Mouse (Mus musculus): ENCODE measurements at regions not wholly inside any gene's neighbourhood (a gene's known extent, or its start where the extent isn't known, plus 50 kb on each side); places are given as distances from the start of the nearest gene placed in this dataset.

DNA sequence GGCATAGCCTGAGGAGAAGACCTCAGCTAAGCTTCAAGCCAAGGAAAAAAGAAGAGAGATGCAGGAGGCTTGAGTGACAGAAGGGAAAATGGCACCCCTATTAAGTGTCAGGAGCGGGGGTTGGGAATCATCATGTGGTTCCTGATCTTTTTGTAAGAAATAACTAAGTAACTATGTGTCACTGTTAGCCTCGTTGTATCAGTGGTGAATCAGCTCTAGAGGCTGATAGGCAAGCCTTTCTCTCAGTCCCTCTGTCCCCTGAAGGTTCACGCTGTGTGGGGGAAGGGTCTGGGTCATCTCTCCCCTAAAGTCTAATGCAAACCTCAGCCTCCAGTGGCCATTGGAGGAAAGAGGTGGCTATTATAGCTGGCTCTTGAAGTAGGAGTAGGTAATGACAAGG, 99.1 kb upstream of the Sox2 start:
- TF ChIP-seq EP300 (IDR thresholded peaks at IDR 0.05; ENCODE audit: low read depth): no peak
- TF ChIP-seq CTCF (IDR thresholded peaks at IDR 0.05; ENCODE audit: low read depth): no peak
